Mouse (Mus musculus) layer of hippocampus, adult 6 months (tissue): ENCODE data around the gene Mfsd4b1. TPM values are rescaled to one million over a fixed set of nuclear protein-coding genes. Genes with fewer than 3 reads are reported as not detected.

Experiments used
- long read RNA-seq, 2 experiments: library from polyadenylated mRNA; unstranded; transcript quantifications; one replicate each; pipeline ENCODE4 v2.0.0; 2019 to 2020
- polyA plus RNA-seq: library from polyadenylated mRNA; unstranded; fragments of <200 nt; fragmentation: Nextera tagmentation; gene quantifications from 2 replicates; pipeline ENCODE4 v1.2.3, GENCODE M21; 2021

Mfsd4b1 gene
- polyA plus RNA-seq: 0.34 and 0.74 TPM in 2 replicates
- long read RNA-seq, experiment 1, partial matches to known transcripts: 0 of 3 reads
- long read RNA-seq, experiment 1, other reads (novel, unspliced or antisense): 3 of 3 reads
- long read RNA-seq, experiment 2, partial matches to known transcripts: 0 of 11 reads
- long read RNA-seq, experiment 2, other reads (novel, unspliced or antisense): 9 of 11 reads

DNA sequence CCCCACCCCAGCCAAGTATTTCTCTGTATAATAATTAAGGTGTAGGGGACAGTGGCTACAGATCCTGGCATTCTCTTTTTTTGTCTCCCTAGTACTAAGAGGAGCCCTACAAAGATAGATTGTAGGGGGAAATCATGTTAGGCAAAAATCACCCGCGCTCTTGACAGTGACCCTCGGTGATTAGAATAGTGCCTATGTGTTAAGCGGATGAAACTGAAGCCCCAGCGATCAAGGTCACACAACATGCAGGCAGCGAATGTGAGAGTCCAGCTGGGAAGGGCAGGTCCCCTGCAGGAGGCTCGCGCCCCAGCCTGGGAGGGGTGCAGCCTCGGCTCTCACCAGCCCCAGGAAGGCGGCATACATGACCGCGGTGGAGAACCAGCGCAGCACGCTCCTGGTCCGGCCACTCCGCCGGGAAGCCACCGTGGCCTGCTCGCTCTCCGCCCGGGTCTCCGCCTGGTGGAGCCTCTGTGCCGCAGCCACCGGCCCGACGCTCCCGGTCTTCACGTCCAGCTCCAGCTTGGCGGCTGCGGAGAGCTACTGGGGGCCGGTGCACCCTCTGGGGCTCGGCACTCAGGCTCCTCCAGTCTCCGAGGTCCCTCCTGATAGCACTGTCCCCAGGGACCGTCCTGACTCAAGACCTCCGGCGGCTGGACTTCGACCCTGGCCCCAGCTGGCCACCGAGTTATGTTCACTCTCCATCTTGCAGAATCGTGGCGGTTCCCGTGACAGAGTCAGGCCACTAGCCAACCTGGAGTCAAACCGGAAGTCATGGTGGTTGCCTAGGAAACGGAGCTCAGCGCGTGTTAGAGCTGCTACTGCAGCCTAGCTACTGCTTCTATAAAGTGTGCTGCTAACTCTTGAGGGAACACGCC is at the start of gene Mfsd4b1:
Mfsd4b1 (minus strand) TSS at position 715 of the 875 bp plus-strand sequence.

DNA sequence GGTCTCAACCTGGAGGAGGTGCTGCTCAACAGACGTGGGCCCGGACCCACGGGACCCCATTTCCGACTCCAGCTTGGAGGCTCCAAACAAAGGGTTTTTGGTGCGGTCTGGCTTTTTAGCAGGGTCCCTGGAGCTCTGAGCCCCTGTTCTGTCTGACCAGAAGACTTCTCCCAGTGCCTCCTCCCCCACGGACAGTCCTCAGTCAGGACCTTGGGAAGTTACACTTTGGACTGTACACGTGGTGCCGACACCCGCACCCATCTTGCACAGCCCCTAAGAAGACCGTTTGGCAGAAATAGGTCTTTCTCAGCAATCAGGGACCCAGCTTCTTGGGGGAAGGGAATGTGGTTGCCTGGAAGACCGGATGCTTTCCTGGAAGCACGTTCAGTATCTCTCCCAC is 38.6 kb downstream of the Mfsd4b1 start, which contains the start of gene Mfsd4b5:
Mfsd4b5 (minus strand) TSS at position 181 of the 400 bp plus-strand sequence.

DNA sequence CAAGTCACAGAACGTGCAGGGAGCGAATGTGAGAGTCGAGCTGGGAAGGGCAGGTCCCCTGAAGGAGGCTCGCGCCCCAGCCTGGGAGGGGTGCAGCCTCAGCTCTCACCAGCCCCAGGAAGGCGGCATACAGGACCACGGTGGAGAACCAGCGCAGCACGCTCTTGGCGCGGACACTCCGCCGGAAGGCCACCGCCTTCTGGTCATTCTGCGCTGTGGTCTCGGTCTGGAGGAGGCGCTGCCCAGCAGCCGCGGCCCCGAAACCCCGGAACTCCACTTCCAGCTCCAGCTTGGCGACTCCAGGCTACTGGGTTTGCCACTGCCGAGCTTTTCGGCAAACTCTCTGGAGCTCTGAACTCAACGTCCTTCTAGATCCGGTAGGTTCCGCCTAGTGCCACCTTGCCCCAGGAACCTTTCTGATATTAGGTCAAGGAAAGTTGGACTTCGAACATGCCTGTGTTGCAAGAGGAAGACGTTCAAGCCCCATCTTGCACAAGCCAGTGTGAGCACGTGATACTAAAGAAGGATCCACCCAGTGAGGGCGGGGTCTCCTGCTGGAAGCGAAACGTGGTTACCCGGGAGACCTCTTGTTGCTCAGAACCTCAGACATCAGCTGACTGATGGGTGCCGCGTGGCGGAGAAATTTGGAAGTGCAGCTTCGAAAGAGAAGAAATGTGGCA is 65.2 kb downstream of the Mfsd4b1 start, which contains the start of gene Mfsd4b3:
Mfsd4b3 (minus strand) TSS at position 393 of the 680 bp plus-strand sequence.

Other genes with a start within 250 kb of the Mfsd4b1 start
- gene Mfsd4b4, start 126.0 kb downstream of the Mfsd4b1 start, polyA plus RNA-seq: 2.8 TPM in 2 replicates
- gene Mfsd4b2, start 98.3 kb downstream of the Mfsd4b1 start, polyA plus RNA-seq: not detected in 2 replicates
- gene Mfsd4b3, start 65.1 kb downstream of the Mfsd4b1 start, polyA plus RNA-seq: 0.13 and 0.28 TPM in 2 replicates
- 0.09 TPM in 2 replicates for gene Mfsd4b5, start 38.6 kb downstream of the Mfsd4b1 start, polyA plus RNA-seq
- gene Slc16a10, start 117.0 kb upstream of the Mfsd4b1 start, polyA plus RNA-seq: 0.54 and 0.55 TPM in 2 replicates
- 35.3 and 39.2 TPM in 2 replicates for gene Rpf2, start 221.8 kb upstream of the Mfsd4b1 start, polyA plus RNA-seq
- gene Gtf3c6, start 232.8 kb upstream of the Mfsd4b1 start, polyA plus RNA-seq: 48.0 and 55.5 TPM in 2 replicates